Mouse (Mus musculus): ENCODE results near the gene Gramd2.

- TF ChIP-seq CTCF (IDR thresholded peaks at IDR 0.05; ENCODE audit: control insufficient read depth, insufficient read depth, insufficient read length) (no peak), MAX (IDR thresholded peaks at IDR 0.05) (no peak), MYOG (IDR thresholded peaks at IDR 0.05; ENCODE audit: control insufficient read depth, extremely low read depth, insufficient read length) (no peak), USF1 (IDR thresholded peaks at IDR 0.05; ENCODE audit: low read depth) (no peak), MYOD1 (IDR thresholded peaks at IDR 0.05; ENCODE audit: control insufficient read depth, insufficient read length, low read depth) (no peak), CEBPB (IDR thresholded peaks at IDR 0.05; ENCODE audit: low read depth) (no peak)
Measured at GRCm38 (mm10) chr9:59684020-59684419, 4.1 kb downstream of the Gramd2 start.

All from C2C12 (cell line).